Mouse (Mus musculus) spleen, postnatal 36 days (tissue): Measurements from ENCODE around the gene Pik3r4.

ENCODE experiments used
- DNase-seq, 2 experiments: peaks; one replicate each; pipeline ENCODE4 v3.0.0; 2022; ENCODE audit warnings: low spot score in 2 of 2, mixed read lengths in 1 of 2

Gene Pik3r4

GRCm38 (mm10) chr9:105696818-105697564 is 54.2 kb downstream of the Pik3r4 start:
- DNase-seq, result no peak

- DNase-seq, result no peak
Observed at GRCm38 (mm10) chr9:105697764-105698396, 55.1 kb downstream of the Pik3r4 start.

- DNase-seq, result no peak
Observed at GRCm38 (mm10) chr9:105700702-105701101, 57.9 kb downstream of the Pik3r4 start.

GRCm38 (mm10) chr9:105701966-105702365 is 59.2 kb downstream of the Pik3r4 start:
- DNase-seq, result no peak

- DNase-seq, result no peak
Observed at GRCm38 (mm10) chr9:105704226-105704932, 61.6 kb downstream of the Pik3r4 start.

- DNase-seq, result no peak
Observed at GRCm38 (mm10) chr9:105705011-105705410, 62.2 kb downstream of the Pik3r4 start.

- DNase-seq, result no peak
Observed at GRCm38 (mm10) chr9:105712049-105712448, 69.3 kb downstream of the Pik3r4 start.

GRCm38 (mm10) chr9:105719367-105719766 is 76.6 kb downstream of the Pik3r4 start:
- no peak for DNase-seq

GRCm38 (mm10) chr9:105719851-105720395 is 77.1 kb downstream of the Pik3r4 start:
- no peak for DNase-seq

GRCm38 (mm10) chr9:105720430-105720829 is 77.7 kb downstream of the Pik3r4 start:
- DNase-seq, result no peak

GRCm38 (mm10) chr9:105731976-105732375 is 89.2 kb downstream of the Pik3r4 start:
- DNase-seq, result no peak

GRCm38 (mm10) chr9:105734651-105735050 is 91.9 kb downstream of the Pik3r4 start:
- no peak for DNase-seq

- no peak for DNase-seq
Observed at GRCm38 (mm10) chr9:105735195-105735594, 92.4 kb downstream of the Pik3r4 start.
